Mouse (Mus musculus): ENCODE data around the gene 4933417A18Rik. TPM values are rescaled to one million over a fixed set of nuclear protein-coding genes. Genes with fewer than 3 reads are reported as not detected.
A peak's percentile ranks its signal among the peaks of the same experiment; 100 is the strongest.
"Not testable (repeated sequence)": the region's sequence is repeated elsewhere in the genome, so short reads cannot be mapped to it uniquely, and the experiment has no call there.

Gene 4933417A18Rik
- total and polyA plus RNA-seq, 2 experiments from 2014 or later: not detected

- ATAC-seq (ENCODE audit: insufficient read depth, low read depth) (no peak), DNase-seq (ENCODE audit: low spot score) (no peak)
- Histone ChIP-seq H3K27ac (ENCODE audit: low read depth) (no peak overlapping the region), H3K4me1 (ENCODE audit: control insufficient read depth, insufficient read depth) (no peaks in the 10 kb centered on the region), H3K4me2 (ENCODE audit: low read depth, low read length) (no peak overlapping the region), H3K27me3 (ENCODE audit: control insufficient read depth, insufficient read depth, low read length) (no peaks in the 10 kb centered on the region), H3K9me3 (replicated peaks; ENCODE audit: control insufficient read depth, low read length) (no peaks in the 10 kb centered on the region), H3K4me3 (ENCODE audit: low read depth, low read length) (no peak overlapping the region), H3K36me3 (replicated peaks; ENCODE audit: control insufficient read depth, insufficient read depth, low read length) (peaks cover 92% of the 10 kb centered on the region), H3K9ac (replicated peaks; ENCODE audit: low read depth, low read length) (no peak overlapping the region)
- 94% methylated on average over 1 of the region's 1 CpGs for whole genome bisulfite sequencing
- TF ChIP-seq EP300 (IDR thresholded peaks at IDR 0.05; ENCODE audit: low read depth): no peak
Observed at GRCm38 (mm10) chr13:34892871-34893270, 31.3 kb upstream of the 4933417A18Rik start.

GRCm38 (mm10) chr13:34914614-34915013 lies 9.6 kb upstream of the 4933417A18Rik start:
- Histone ChIP-seq H3K27me3 (ENCODE audit: control insufficient read depth, insufficient read depth, low read length) (no peaks in the 10 kb centered on the region), H3K36me3 (replicated peaks; ENCODE audit: control insufficient read depth, insufficient read depth, low read length) (no peaks in the 10 kb centered on the region), H3K4me1 (ENCODE audit: control insufficient read depth, insufficient read depth) (peaks cover 5% of the 10 kb centered on the region; the same call in 1 of the 2 replicates), H3K4me3 (ENCODE audit: low read depth, low read length) (no peak overlapping the region), H3K9me3 (replicated peaks; ENCODE audit: control insufficient read depth, low read length) (no peaks in the 10 kb centered on the region), H3K4me2 (ENCODE audit: low read depth, low read length) (no peak overlapping the region), H3K9ac (replicated peaks; ENCODE audit: low read depth, low read length) (no peak overlapping the region), H3K27ac (ENCODE audit: low read depth) (no peak overlapping the region)
- DNase-seq (ENCODE audit: low spot score): no peak
- TF ChIP-seq CTCF (IDR thresholded peaks at IDR 0.05; ENCODE audit: low read depth) (no peak), EP300 (IDR thresholded peaks at IDR 0.05; ENCODE audit: low read depth) (no peak)
- 77% methylated on average over 9 of the region's 9 CpGs for WGBS
- ATAC-seq (ENCODE audit: insufficient read depth, low read depth): no peak

GRCm38 (mm10) chr13:34916520-34917167 lies 7.6 kb upstream of the 4933417A18Rik start:
- Histone ChIP-seq H3K9ac (replicated peaks; ENCODE audit: low read depth, low read length) (peak overlapping the region; percentile 28; the same call in 1 of the 2 replicates), H3K4me1 (ENCODE audit: control insufficient read depth, insufficient read depth) (peaks cover 5% of the 10 kb centered on the region; the same call in 1 of the 2 replicates), H3K27me3 (ENCODE audit: control insufficient read depth, insufficient read depth, low read length) (no peaks in the 10 kb centered on the region), H3K9me3 (replicated peaks; ENCODE audit: control insufficient read depth, low read length) (no peaks in the 10 kb centered on the region), H3K27ac (ENCODE audit: low read depth) (no peak overlapping the region), H3K36me3 (replicated peaks; ENCODE audit: control insufficient read depth, insufficient read depth, low read length) (no peaks in the 10 kb centered on the region), H3K4me3 (ENCODE audit: low read depth, low read length) (peak overlapping the region; percentile 35), H3K4me2 (ENCODE audit: low read depth, low read length) (peak overlapping the region; percentile 63)
- WGBS: 32% methylated on average over 36 of the region's 37 CpGs
- no peak for TF ChIP-seq EP300 (IDR thresholded peaks at IDR 0.05; ENCODE audit: low read depth)
- TF ChIP-seq CTCF (IDR thresholded peaks at IDR 0.05; ENCODE audit: low read depth): no peak
- ATAC-seq (ENCODE audit: insufficient read depth, low read depth): peak; percentile 51
- peak; percentile 8 for DNase-seq (ENCODE audit: low spot score)

- Histone ChIP-seq H3K9ac (replicated peaks; ENCODE audit: low read depth, low read length) (no peak overlapping the region), H3K4me2 (ENCODE audit: low read depth, low read length) (no peak overlapping the region), H3K27ac (ENCODE audit: low read depth) (no peak overlapping the region), H3K36me3 (replicated peaks; ENCODE audit: control insufficient read depth, insufficient read depth, low read length) (no peaks in the 10 kb centered on the region), H3K9me3 (replicated peaks; ENCODE audit: control insufficient read depth, low read length) (no peaks in the 10 kb centered on the region), H3K27me3 (ENCODE audit: control insufficient read depth, insufficient read depth, low read length) (no peaks in the 10 kb centered on the region), H3K4me1 (ENCODE audit: control insufficient read depth, insufficient read depth) (no peaks in the 10 kb centered on the region), H3K4me3 (ENCODE audit: low read depth, low read length) (no peak overlapping the region)
- ATAC-seq (ENCODE audit: insufficient read depth, low read depth) (no peak), DNase-seq (ENCODE audit: low spot score) (no peak)
- WGBS: 69% methylated on average over 10 of the region's 10 CpGs
- TF ChIP-seq CTCF (IDR thresholded peaks at IDR 0.05; ENCODE audit: low read depth) (no peak), EP300 (IDR thresholded peaks at IDR 0.05; ENCODE audit: low read depth) (no peak)
Observed at GRCm38 (mm10) chr13:34934931-34935644, 10.9 kb downstream of the 4933417A18Rik start.

GRCm38 (mm10) chr13:34942370-34942769 lies 18.2 kb downstream of the 4933417A18Rik start:
- no peaks in the 10 kb centered on the region for H3K4me1 ChIP-seq (ENCODE audit: control insufficient read depth, insufficient read depth)
- H3K9ac ChIP-seq (replicated peaks; ENCODE audit: low read depth, low read length): no peak overlapping the region
- no peaks in the 10 kb centered on the region for H3K27me3 ChIP-seq (ENCODE audit: control insufficient read depth, insufficient read depth, low read length)
- TF ChIP-seq EP300 (IDR thresholded peaks at IDR 0.05; ENCODE audit: low read depth): no peak
- no peak for TF ChIP-seq CTCF (IDR thresholded peaks at IDR 0.05; ENCODE audit: low read depth)
- H3K4me2 ChIP-seq (ENCODE audit: low read depth, low read length): no peak overlapping the region
- H3K9me3 ChIP-seq (replicated peaks; ENCODE audit: control insufficient read depth, low read length): no peaks in the 10 kb centered on the region
- DNase-seq (ENCODE audit: low spot score): no peak
- ATAC-seq (ENCODE audit: insufficient read depth, low read depth): no peak
- no peak overlapping the region for H3K4me3 ChIP-seq (ENCODE audit: low read depth, low read length)
- no peaks in the 10 kb centered on the region for H3K36me3 ChIP-seq (replicated peaks; ENCODE audit: control insufficient read depth, insufficient read depth, low read length)
- no peak overlapping the region for H3K27ac ChIP-seq (ENCODE audit: low read depth)

GRCm38 (mm10) chr13:34951437-34951836 lies 27.2 kb downstream of the 4933417A18Rik start:
- H3K36me3 ChIP-seq (replicated peaks; ENCODE audit: control insufficient read depth, insufficient read depth, low read length); H3K27me3 ChIP-seq (ENCODE audit: control insufficient read depth, insufficient read depth, low read length); DNase-seq (ENCODE audit: low spot score); ATAC-seq (ENCODE audit: insufficient read depth, low read depth); H3K4me3 ChIP-seq (ENCODE audit: low read depth, low read length); H3K9me3 ChIP-seq (replicated peaks; ENCODE audit: control insufficient read depth, low read length); H3K9ac ChIP-seq (replicated peaks; ENCODE audit: low read depth, low read length); H3K4me1 ChIP-seq (ENCODE audit: control insufficient read depth, insufficient read depth); H3K27ac ChIP-seq (ENCODE audit: low read depth); H3K4me2 ChIP-seq (ENCODE audit: low read depth, low read length): not testable (repeated sequence)
- 87% methylated on average over 2 of the region's 2 CpGs for WGBS

Measured in heart, postnatal 0 days (tissue).